In genomic region chr13:89702395-89702794, GRCm38 (mm10) we compare ENCODE assay signal across 24 mouse cellular contexts. TPM values are rescaled to one million over a fixed set of nuclear protein-coding genes. Genes with fewer than 3 reads are reported as not detected.
A peak's percentile ranks its signal among the peaks of the same experiment; 100 is the strongest.
DNase-seq lines count a peak whose midpoint lies in the region; ATAC-seq and TF ChIP-seq lines count a peak whose summit lies in the region.
"Had no signal": no experiment of that assay in that cellular context is flagged by ENCODE, and none has a peak within 500 bp of the region (broad histone marks: within the 10 kb centered on the region; RNA-seq: fewer than 3 reads in every experiment).

No protein-coding gene starts in this region.

- no peak overlapping the region for H3K4me3 ChIP-seq in kidney, adult 2 months (ENCODE audit: insufficient read depth, low read depth, low read length)
- no peak overlapping the region for H3K4me3 ChIP-seq in liver, embryonic 14.5 days (ENCODE audit: insufficient read depth in 1 of 2, low read depth in 2 of 2, low read length in 2 of 2)
- H3K4me3 ChIP-seq in liver, embryonic 11.5 days (ENCODE audit: low read depth, low read length) = no peak overlapping the region
- no peak overlapping the region for H3K4me3 ChIP-seq in CH12.LX (replicated peaks in 1 of 3; ENCODE audit: low read depth in 2 of 3, low read length in 2 of 3, poor library complexity in 1 of 3)
- no peak overlapping the region for H3K4me3 ChIP-seq in stomach, postnatal 0 days (ENCODE audit: low read depth, low read length)
- H3K4me3 ChIP-seq: forebrain, embryonic 13.5 days; heart, adult 2 months; heart, embryonic 13.5 days; limb, embryonic 10.5 days; liver, embryonic 13.5 days; neural tube, embryonic 15.5 days had no signal

- no peak for TF ChIP-seq EP300 in liver, embryonic 14.5 days (IDR thresholded peaks at IDR 0.05; ENCODE audit: low read depth)
- TF ChIP-seq EP300 in CH12.LX (IDR thresholded peaks at IDR 0.05; ENCODE audit: low read length) = no peak
- TF ChIP-seq EP300 in stomach, postnatal 0 days (optimal IDR thresholded peaks at IDR 0.05) = no peak

- peak; percentile 43 for TF ChIP-seq RAD21 in CH12.LX (IDR thresholded peaks at IDR 0.05; ENCODE audit: low read depth, low read length)

- no peaks in the 10 kb centered on the region for H3K4me1 ChIP-seq in kidney, adult 2 months (ENCODE audit: control insufficient read depth, insufficient read depth, low read length)
- no peaks in the 10 kb centered on the region for H3K4me1 ChIP-seq in liver, embryonic 14.5 days (replicated peaks; ENCODE audit: control insufficient read depth in 2 of 2, insufficient read depth in 2 of 2, low read length in 1 of 2)
- H3K4me1 ChIP-seq in liver, embryonic 11.5 days (replicated peaks; ENCODE audit: control insufficient read depth, insufficient read depth, low read length) = no peaks in the 10 kb centered on the region
- peaks cover 0 to 10% of the 10 kb centered on the region in 2 experiments; a peak in 1 of 4 replicates for H3K4me1 ChIP-seq in CH12.LX (ENCODE audit: control insufficient read depth in 1 of 2, insufficient read depth in 2 of 2)
- H3K4me1 ChIP-seq in stomach, postnatal 0 days (replicated peaks; ENCODE audit: control insufficient read depth, insufficient read depth) = no peaks in the 10 kb centered on the region
- H3K4me1 ChIP-seq: forebrain, embryonic 13.5 days; heart, embryonic 13.5 days; liver, embryonic 13.5 days; neural tube, embryonic 15.5 days had no signal

- no peaks in the 10 kb centered on the region for H3K36me3 ChIP-seq in kidney, adult 2 months (ENCODE audit: control insufficient read depth, insufficient read depth, low read length)
- H3K36me3 ChIP-seq in liver, embryonic 14.5 days (replicated peaks; ENCODE audit: control insufficient read depth, insufficient read depth, low read depth) = no peaks in the 10 kb centered on the region
- no peaks in the 10 kb centered on the region; the same call in 1 of the 2 replicates for H3K36me3 ChIP-seq in liver, embryonic 11.5 days (ENCODE audit: control insufficient read depth, insufficient read depth, low read length)
- H3K36me3 ChIP-seq in CH12.LX (replicated peaks in 1 of 2; ENCODE audit: control insufficient read depth in 1 of 2, insufficient read depth in 1 of 2, low read length in 1 of 2) = no peaks in the 10 kb centered on the region
- 0 out of 2 replicates have a peak, but pooled peaks cover 2% of the 10 kb centered on the region for H3K36me3 ChIP-seq in stomach, postnatal 0 days (ENCODE audit: control insufficient read depth, insufficient read depth, low read length)
- H3K36me3 ChIP-seq: liver, embryonic 13.5 days had no signal

- DNase-seq in kidney, adult 2 months = peak; percentile 22
- DNase-seq in kidney, postnatal 14 days = no peak
- no peak for DNase-seq in liver, embryonic 14.5 days (ENCODE audit: low read depth in 3 of 3, low spot score in 3 of 3)
- DNase-seq in liver, embryonic 11.5 days (ENCODE audit: low spot score) = no peak
- peak; percentile 13 for DNase-seq in CH12.LX (ENCODE audit: extremely low read depth)
- no peak for DNase-seq in stomach, postnatal 0 days (ENCODE audit: low spot score)
- DNase-seq in spleen, postnatal 36 days (ENCODE audit: low spot score in 2 of 2) = no peak
- DNase-seq: adrenal gland, postnatal 25 days; cerebellum, adult 9-10 months; gastrocnemius, postnatal 14 days; heart, adult 2 months; heart, postnatal 14 days; kidney, adult 8-10 months; kidney, postnatal 4 days; layer of hippocampus, adult 9-11 months; liver, embryonic 13.5 days; right cerebral cortex, adult 18-20 months; thymus, adult 2 months had no signal

- in situ Hi-C loops in CH12.LX (cut with MboI; ENCODE audit: low pct_ligation_motif_present, low pct_unique_long_range_greater_than_20kb, low sequenced_read_pairs) = no loop called here

- dilution Hi-C loops in CH12.LX (cut with MboI; ENCODE audit: extremely low pct_ligation_motif_present, extremely low pct_unique_long_range_greater_than_20kb, low sequenced_read_pairs) = no loop called here

- no peaks in the 10 kb centered on the region for H3K79me2 ChIP-seq in CH12.LX (replicated peaks; ENCODE audit: control insufficient read depth, extremely low read depth, insufficient read depth, poor library complexity, severe bottlenecking)

- no peak; the same call in 1 of the 2 replicates for TF ChIP-seq CTCF in kidney, adult 2 months (conservative IDR thresholded peaks at IDR 0.05; ENCODE audit: insufficient read depth, insufficient read length, low read depth, low read length)
- TF ChIP-seq CTCF in liver, embryonic 14.5 days (IDR thresholded peaks at IDR 0.05; ENCODE audit: low read depth) = peak; percentile 13; the same call in 1 of the 2 replicates
- peak in 1 of 2 experiments; percentile 40; a peak in 2 of 4 replicates for TF ChIP-seq CTCF in CH12.LX (conservative IDR thresholded peaks at IDR 0.05 in 1 of 2, IDR thresholded peaks at IDR 0.05 in 1 of 2; ENCODE audit: low read depth in 2 of 2, low read length in 2 of 2)
- peak; percentile 63 for TF ChIP-seq CTCF in stomach, postnatal 0 days (IDR thresholded peaks at IDR 0.05; ENCODE audit: low read depth)

- no peak for TF ChIP-seq POLR2A in kidney, adult 2 months (IDR thresholded peaks at IDR 0.05; ENCODE audit: low read depth, low read length)
- TF ChIP-seq POLR2A in CH12.LX (IDR thresholded peaks at IDR 0.05; ENCODE audit: low read depth, low read length) = no peak

- ATAC-seq in liver, embryonic 14.5 days (ENCODE audit: insufficient read depth) = no peak
- ATAC-seq in liver, embryonic 11.5 days (replicated peaks; ENCODE audit: low FRiP score) = no peak
- no peak for ATAC-seq in stomach, postnatal 0 days (ENCODE audit: low FRiP score, low TSS enrichment)
- ATAC-seq: forebrain, embryonic 13.5 days; hindbrain, postnatal 0 days had no signal

- no peak overlapping the region for H3K9ac ChIP-seq in liver, embryonic 14.5 days (replicated peaks)
- no peak overlapping the region for H3K9ac ChIP-seq in liver, embryonic 11.5 days (ENCODE audit: low read depth, low read length)
- H3K9ac ChIP-seq in CH12.LX (ENCODE audit: insufficient read depth, low read depth) = no peak overlapping the region
- no peak overlapping the region for H3K9ac ChIP-seq in stomach, postnatal 0 days (ENCODE audit: low read length)
- H3K9ac ChIP-seq: forebrain, embryonic 13.5 days; heart, embryonic 13.5 days; liver, embryonic 13.5 days; neural tube, embryonic 15.5 days had no signal

- 64% methylated on average over 4 of the region's 4 CpGs for WGBS in kidney, adult 2 months
- WGBS in liver, embryonic 14.5 days (ENCODE audit: insufficient replicate concordance) = 67% methylated on average over 4 of the region's 4 CpGs
- WGBS in liver, embryonic 11.5 days = 81% methylated on average over 4 of the region's 4 CpGs
- 78% methylated on average over 4 of the region's 4 CpGs for WGBS in stomach, postnatal 0 days

- H3K4me2 ChIP-seq in liver, embryonic 14.5 days (ENCODE audit: low read depth) = no peak overlapping the region
- H3K4me2 ChIP-seq in liver, embryonic 11.5 days = no peak overlapping the region
- no peak overlapping the region for H3K4me2 ChIP-seq in CH12.LX (ENCODE audit: insufficient read depth, low read depth, poor library complexity, severe bottlenecking)
- no peak overlapping the region for H3K4me2 ChIP-seq in stomach, postnatal 0 days (replicated peaks; ENCODE audit: low read depth)
- H3K4me2 ChIP-seq: forebrain, embryonic 13.5 days; heart, embryonic 13.5 days; liver, embryonic 13.5 days; midbrain, embryonic 11.5 days; neural tube, embryonic 15.5 days had no signal

- no peaks in the 10 kb centered on the region for H3K27me3 ChIP-seq in kidney, adult 2 months (replicated peaks; ENCODE audit: control insufficient read depth, insufficient read depth, low read length)
- H3K27me3 ChIP-seq in liver, embryonic 14.5 days (ENCODE audit: control insufficient read depth, insufficient read depth, low read length) = no peaks in the 10 kb centered on the region
- H3K27me3 ChIP-seq in liver, embryonic 11.5 days (replicated peaks; ENCODE audit: control insufficient read depth, insufficient read depth, low read length) = no peaks in the 10 kb centered on the region
- H3K27me3 ChIP-seq in CH12.LX (replicated peaks) = no peaks in the 10 kb centered on the region
- no peaks in the 10 kb centered on the region for H3K27me3 ChIP-seq in stomach, postnatal 0 days (ENCODE audit: control insufficient read depth, insufficient read depth, low read length)
- H3K27me3 ChIP-seq: forebrain, embryonic 13.5 days; heart, embryonic 13.5 days; liver, embryonic 13.5 days; neural tube, embryonic 15.5 days had no signal

- H3K9me3 ChIP-seq in liver, embryonic 14.5 days (ENCODE audit: control insufficient read depth, low read length) = no peaks in the 10 kb centered on the region
- H3K9me3 ChIP-seq in liver, embryonic 11.5 days (ENCODE audit: control insufficient read depth, low read length) = no peaks in the 10 kb centered on the region
- no peaks in the 10 kb centered on the region for H3K9me3 ChIP-seq in CH12.LX (replicated peaks; ENCODE audit: low read length)
- H3K9me3 ChIP-seq in stomach, postnatal 0 days (ENCODE audit: control insufficient read depth, low read length) = no peaks in the 10 kb centered on the region
- H3K9me3 ChIP-seq: forebrain, embryonic 13.5 days; limb, embryonic 10.5 days; liver, embryonic 13.5 days had no signal

- H3K27ac ChIP-seq in kidney, adult 2 months (ENCODE audit: insufficient read depth, low read depth, low read length) = no peak overlapping the region
- H3K27ac ChIP-seq in liver, embryonic 14.5 days = no peak overlapping the region
- H3K27ac ChIP-seq in liver, embryonic 11.5 days (ENCODE audit: low read depth, low read length) = no peak overlapping the region
- H3K27ac ChIP-seq in CH12.LX (ENCODE audit: insufficient read depth, low read depth) = no peak overlapping the region
- H3K27ac ChIP-seq in stomach, postnatal 0 days (replicated peaks) = no peak overlapping the region
- H3K27ac ChIP-seq: forebrain, embryonic 13.5 days; heart, adult 2 months; heart, embryonic 13.5 days; hindbrain, postnatal 0 days; limb, embryonic 10.5 days; liver, embryonic 13.5 days; neural tube, embryonic 15.5 days had no signal

TF ChIP-seq in CH12.LX, 34 proteins besides CTCF, POLR2A, EP300 and RAD21 (continues in another document):
- TF ChIP-seq MAZ (IDR thresholded peaks at IDR 0.05; ENCODE audit: low read depth, low read length) = no peak
- TF ChIP-seq ETS1 (conservative IDR thresholded peaks at IDR 0.05; ENCODE audit: low read depth, low read length) = no peak
- no peak for TF ChIP-seq UBTF (IDR thresholded peaks at IDR 0.05; ENCODE audit: low read depth, low read length)
- no peak for TF ChIP-seq SIN3A (IDR thresholded peaks at IDR 0.05; ENCODE audit: low read length)
- TF ChIP-seq MAFK (IDR thresholded peaks at IDR 0.05; ENCODE audit: insufficient replicate concordance, low read length) = no peak

RNA-seq across cellular contexts. Expression of gene Vcan, which starts 39.9 kb away (rescaled TPM):
- polyA plus RNA-seq in kidney, adult 2 months (2012; rRNA removed) = 1.7 and 3.7 TPM in 2 replicates
- 0.41 and 1.6 TPM in 2 replicates for polyA plus RNA-seq in liver, embryonic 14.5 days (2012; rRNA removed)
- polyA plus RNA-seq in liver, embryonic 14.5 days (2014; fragmentation: Nextera tagmentation; extraction: Ambion mirVana) = 0.88 and 1.3 TPM in 2 replicates
- 13.9 and 18.2 TPM in 2 replicates for polyA plus RNA-seq in liver, embryonic 11.5 days (2014; fragmentation: Nextera tagmentation; extraction: Ambion mirVana)
- 0.04 and 0.17 TPM in 2 replicates for total RNA-seq in CH12.LX (2012; rRNA removed)
- total RNA-seq in CH12.LX (2014; rRNA removed) = 0.07 and 0.12 TPM in 2 replicates
- polyA plus RNA-seq in CH12.LX (2012; ENCODE audit: insufficient read length, low read depth) = 0.23 and 0.63 TPM in 2 replicates
- 7.6 and 10.0 TPM in 2 replicates for polyA plus RNA-seq in stomach, postnatal 0 days (2015; fragmentation: Nextera tagmentation; extraction: Ambion mirVana)

Comparison
In these comparisons a context has a peak if more than half of its experiments do, and no peak if none do; other contexts are left out.
1. DNase-seq: peak in kidney, adult 2 months (single experiment) and CH12.LX (single experiment); none in kidney, postnatal 14 days (single experiment), liver, embryonic 14.5 days (0 of 3), liver, embryonic 11.5 days (single experiment), stomach, postnatal 0 days (single experiment) and spleen, postnatal 36 days (0 of 2).